Mouse (Mus musculus): ENCODE data around the gene Ctrb1.

Gene Ctrb1

DNA sequence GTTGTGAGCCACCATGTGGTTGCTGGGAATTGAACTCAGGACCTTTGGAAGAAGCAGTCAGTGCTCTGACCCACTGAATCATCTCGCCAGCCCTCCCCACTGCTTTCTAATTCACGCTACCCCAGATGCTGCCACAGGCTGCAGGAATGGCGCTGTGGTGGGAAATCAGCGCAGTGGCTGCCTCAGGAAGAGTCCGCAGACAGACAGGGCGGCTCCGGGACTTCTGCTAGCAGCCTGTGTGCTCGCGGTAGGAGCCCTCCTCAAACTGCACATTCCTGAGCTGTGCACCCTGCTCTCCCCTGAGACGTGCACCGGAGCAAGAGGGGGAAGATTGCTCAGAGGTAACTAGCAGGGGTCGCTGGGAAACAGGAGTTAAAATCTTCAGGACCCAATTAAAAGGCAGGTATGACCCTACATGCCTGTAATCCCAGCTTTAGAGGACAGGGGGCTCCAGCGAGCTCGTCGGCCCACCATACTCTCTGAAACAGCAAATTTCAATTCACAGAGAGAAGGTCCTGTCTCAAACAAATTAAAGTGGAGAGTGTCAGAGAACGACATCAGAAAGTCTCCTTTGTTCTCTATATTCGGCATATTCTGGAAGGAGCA, 10.3 kb downstream of the Ctrb1 start:
- peak; percentile 34 to 62 for DNase-seq

DNA sequence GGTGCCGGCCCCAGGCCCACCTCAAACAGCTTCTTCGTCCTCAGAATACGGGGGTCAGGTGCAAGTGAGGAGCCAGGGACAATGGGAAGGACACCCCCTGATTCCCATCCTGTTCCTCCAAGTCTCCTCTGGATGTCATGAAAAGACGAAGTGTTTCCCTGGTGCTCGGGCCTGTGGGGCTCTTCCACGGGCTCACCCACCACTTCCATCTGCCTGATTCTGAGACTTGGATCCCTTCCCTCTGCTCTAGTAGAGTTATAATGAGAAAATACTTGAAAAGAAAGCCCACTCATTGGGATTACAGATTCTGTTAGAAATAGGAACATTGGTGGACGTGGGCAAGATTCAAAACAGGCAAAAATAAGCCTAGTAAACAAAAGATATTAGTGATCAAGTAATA, 12.0 kb downstream of the Ctrb1 start:
- DNase-seq = no peak

DNA sequence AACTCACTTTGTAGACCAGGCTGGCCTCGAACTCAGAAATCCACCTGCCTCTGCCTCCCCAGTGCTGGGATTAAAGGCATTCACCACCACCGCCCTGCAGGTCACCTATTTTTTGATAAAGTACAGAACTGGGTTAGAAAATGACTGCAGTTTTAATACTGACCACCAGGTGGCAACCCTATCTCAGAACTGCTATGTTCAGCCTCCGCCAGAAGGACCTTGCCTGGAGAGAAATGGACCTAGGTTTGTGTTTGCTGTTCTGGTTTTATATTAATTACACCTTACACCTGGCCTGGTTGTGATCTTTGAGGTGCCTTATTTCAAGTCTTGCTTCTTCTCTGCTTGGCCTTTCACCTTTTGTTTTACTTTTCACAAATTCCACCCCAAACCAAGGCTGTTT, 12.7 kb downstream of the Ctrb1 start:
- peak; percentile 84 to 87 for DNase-seq

DNA sequence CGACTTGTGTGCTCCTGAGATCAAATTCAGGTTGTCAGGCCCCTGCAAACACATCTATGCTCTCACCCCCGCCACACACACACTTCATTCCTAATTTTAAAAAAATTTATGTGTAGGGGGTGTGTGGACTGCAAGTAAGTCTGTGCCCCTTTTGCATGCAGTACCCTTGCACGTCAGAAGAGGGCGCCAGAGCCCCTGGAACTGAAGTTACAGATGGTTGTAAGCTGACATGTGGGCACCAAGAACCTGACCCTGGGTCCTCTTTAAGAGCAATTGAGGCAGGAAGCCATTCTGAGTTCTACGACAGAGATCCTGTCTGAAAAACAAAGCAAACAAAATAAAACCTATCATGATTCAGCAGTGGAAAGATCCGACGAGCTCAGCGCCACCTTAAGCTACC, 14.6 kb downstream of the Ctrb1 start:
- DNase-seq = peak in 1 of 2 experiments; percentile 37

DNA sequence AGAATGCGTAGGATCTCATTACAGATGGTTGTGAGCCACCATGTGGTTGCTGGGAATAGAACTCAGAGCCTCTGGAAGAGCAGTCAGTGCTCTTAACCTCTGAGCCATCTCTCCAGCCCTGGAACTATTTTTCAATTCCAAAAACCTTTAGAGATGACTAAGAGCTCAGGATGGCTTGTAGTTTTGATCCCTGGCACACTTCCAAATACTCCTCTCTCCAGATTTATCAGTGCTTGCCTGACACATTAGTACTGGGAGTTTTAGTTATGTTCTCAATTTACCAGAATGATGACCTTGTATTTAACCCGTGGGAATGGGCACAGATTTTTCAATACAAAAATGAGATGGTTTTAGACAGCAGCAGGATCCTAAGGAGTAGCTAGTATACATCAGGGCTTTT, 24.1 kb downstream of the Ctrb1 start:
- no peak for DNase-seq

DNA sequence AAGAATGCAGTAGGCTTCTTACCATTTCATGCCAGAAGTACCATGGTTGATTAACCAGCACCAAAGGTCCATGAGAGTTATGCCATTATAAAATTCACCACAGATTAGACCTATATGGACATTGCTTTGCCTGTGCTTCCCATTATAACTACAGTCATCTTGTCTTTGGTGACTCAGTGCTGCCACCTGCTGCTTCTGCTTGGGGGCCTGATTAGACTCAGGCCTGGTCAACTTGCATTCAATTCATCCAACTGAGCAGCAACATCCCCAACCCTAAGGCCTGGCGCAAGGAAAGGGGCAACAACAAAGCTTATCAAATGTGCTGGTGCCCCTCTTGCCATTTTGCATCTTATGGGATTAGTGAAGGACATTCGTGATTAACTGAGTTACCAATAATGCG, 28.3 kb downstream of the Ctrb1 start:
- DNase-seq = peak; percentile 81 to 87

DNA sequence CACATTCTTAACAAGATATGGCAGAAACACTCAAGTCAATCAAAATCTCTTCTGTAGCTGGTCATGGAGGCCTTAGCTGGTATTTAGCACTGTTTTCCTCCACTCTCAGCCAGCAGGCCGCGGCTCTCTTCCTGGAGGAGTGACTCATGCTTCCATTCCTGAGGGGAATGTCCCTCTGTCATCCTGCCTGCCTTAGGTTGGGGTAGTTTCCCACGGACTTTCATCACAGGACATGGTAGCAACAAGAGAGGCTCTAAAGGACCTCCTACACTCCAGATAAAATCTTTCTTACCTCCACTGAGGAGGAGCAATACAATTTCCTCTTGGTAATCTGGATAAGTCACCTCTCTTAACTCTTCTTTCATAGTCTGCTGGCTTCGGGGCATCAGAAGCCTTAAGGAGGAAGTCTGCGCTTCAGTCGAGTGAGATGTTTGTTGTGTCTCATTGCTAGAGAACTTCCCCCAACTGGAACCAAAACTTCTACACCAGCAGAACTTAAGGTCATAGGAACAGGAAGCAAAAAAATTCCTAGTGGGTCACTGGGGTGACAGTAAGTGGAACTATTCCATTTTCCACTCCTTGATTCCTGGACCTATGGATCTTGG, 31.9 kb downstream of the Ctrb1 start:
- DNase-seq = no peak

DNA sequence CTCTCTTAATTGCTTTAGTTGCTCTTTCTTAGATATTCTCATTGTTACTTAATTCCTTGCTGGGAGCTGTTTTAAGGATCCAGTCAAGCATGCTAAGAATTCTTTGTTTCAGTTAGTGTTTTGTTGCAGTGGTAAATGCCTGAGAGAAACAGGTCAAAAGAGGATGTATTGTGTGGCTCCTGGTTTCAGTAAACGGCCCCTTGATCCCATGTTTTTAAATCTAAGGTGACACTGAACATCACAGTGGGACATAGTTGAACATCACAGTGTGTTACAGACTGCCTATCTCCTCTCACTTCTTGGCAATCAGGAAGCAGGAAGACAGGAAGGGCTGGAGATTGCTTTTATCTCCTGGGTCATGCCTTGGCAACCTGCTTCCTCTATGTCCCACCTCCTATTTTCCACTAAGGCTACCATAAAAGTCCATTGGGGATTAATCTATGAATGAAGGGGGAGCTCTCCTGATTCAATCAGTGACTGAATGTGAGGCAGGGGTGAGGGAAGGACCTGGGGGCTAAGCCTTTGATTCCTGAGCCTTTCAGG, 33.4 kb downstream of the Ctrb1 start:
- DNase-seq = no peak

DNA sequence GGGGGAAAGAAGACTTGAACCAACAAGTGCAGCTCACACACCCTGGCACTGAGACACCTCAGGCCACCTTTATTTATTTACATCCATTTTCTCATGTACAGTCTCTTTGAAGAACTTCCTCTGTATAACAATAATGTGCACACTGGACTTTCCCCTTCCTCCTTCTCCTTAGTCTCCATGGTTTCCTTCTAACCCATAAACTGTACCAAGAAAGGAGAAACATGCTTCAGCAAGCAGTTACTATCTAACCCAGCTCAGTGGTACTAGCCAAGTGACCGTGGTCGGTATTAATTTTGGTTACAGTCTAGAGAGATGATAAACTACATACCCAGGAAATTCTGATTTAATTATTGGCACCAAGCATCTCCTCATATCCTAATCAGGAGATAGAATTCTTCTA, 37.3 kb downstream of the Ctrb1 start:
- DNase-seq = no peak

DNA sequence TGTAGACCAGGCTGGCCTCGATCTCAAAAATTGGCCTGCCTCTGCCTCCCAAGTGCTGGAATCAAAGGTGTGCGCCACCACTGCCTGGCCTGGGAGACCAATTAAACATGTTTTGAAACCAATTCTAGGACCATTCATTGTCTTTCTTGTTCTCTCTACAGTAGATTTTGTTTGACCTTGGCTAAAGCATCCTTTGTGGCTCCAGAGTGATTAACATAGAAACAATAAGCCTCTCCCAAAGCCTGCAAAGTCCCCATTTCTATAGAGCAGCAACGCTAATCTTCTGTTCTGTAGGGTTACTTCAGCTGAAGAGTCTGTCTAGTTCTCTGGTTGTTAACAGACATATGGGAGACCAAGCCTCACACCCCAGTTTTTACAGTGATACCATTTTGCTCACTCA, 40.2 kb downstream of the Ctrb1 start:
- DNase-seq = no peak

DNA sequence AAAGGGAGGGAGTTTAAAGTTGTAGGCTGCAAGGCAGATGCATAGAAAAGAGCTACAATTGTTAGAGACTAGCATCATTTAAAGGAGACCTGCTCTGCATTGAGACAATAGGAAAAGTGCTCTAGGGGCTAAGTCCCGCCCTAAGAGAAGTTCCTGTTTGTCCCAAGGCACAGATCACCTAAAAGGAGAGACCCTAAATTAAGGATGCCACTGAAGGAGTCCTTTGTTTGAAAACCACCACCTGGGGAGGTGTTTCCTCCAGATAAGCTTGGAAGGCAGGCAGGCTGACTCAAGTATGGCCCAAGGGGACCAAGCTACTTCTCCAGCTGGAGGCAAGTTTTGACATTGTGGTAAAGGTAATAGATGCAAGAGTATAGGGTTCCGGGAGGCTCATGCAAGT, 42.0 kb downstream of the Ctrb1 start:
- no peak for DNase-seq

DNA sequence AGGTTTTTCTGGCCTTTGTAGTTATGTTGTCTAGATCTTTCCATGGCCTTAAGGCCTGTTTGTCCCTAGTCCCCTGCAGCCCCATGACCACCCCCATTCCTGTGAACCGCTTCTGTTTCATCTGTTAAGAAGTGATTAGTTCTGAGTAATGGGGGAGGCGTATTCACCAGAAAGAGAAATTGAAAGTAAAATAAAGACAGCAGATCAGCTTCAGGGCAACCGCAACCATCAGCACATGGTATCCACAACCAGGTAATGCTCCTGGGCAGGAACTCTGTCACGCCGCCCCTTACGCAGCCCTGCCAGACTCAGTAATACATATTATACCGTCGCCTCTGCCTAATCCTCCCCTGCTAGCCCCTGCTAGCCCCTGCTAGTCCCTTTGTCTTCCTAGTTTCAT, 45.1 kb downstream of the Ctrb1 start:
- no peak for DNase-seq

DNA sequence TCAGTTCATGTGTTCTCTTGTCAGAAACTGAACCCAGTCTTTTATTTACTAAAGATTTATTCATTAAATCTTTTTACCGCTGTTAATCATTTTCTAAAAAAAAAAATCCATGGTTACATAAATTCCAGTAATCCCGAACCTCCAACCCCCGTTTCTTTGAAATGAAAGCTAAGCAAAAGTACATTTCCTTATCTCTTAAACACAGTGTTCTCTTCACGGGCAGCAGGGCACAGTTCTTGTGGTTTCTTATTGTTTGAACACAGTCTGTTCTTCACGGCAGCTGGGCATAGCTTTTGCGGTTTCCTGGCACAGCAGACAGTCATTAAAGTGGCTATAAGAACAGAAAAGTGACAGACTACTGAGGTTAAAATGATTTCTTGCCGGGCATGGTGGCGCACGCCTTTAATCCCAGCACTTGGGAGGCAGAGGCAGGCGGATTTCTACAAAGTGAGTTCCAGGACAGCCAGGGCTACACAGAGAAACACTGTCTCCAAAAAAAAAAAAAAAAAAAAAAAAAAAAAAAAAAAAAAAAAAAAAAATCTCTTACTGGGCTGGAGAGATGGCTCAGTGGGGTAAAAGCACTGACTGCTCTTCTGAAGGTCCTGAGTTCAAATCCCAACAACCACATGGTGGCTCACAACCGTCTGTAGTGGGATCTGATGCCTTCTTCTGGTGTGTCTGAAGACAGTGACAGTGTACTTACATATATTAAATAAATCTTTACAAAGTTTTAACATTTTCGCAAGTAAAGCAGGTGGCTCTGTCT, 46.3 kb downstream of the Ctrb1 start:
- DNase-seq = peak in 1 of 2 experiments; percentile 4

DNA sequence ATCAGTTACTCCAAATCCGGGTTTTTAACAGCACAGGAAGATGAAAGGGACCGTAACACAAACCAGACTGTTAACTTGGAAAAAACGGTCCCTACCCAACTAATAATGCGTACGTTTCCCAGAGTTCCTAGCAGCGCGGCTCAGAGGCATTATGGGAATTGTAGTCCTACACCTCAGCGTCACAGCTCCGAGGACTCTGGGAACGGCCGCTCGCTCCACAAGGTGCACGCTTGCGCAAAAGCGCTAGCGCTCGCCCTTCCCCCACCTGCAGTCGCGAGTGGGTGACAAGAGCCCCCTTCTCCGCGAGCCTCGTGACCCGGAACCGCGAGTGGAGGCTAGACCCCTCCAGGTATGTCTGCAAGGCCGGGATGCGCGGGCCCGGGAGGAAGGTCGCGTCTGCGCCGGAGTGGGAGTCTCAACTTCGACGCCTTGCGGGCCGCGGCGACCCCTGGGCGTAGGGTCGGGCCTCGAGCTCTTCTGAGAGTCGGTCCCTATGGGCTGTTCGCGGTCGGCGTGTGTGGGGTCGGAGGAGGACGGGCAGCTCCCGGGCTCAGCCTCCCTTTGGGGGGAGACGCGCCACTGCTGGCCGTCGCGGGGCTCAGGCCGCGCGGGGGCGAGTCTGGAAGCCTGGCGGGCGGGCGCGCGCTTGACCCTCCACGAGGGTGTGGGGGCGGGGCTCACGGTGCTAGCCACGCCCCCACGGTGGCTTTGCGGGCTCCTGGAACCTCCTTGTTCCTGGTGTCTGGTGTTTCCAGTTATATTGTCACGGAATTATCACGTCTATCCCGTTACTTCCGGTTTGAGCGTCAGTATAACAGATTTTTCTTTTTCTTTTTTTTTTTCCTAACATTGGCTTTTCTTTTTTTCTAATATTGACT, 47.3 kb downstream of the Ctrb1 start, which contains the start of gene Zfp1:
TSS of gene Zfp1 (plus strand) at position 138 of the 878 bp plus-strand sequence.
- DNase-seq = peak; percentile 95 to 96

DNA sequence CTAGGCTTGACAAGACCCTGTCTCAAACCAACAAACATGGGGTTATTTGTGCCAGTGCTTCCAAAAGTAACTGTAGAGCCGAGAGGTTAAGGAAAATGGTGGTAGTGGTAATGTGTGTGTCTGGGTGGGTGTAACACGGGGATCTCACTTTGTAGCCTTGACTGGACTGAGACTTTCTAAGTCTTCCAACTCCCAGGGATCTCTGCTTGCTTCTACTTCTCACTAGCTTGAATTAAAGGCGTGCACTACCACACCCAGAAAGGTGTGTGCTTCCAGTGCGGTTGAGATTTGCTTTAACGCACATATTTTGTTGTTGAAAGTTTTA, 47.9 kb downstream of the Ctrb1 start:
- no peak for DNase-seq

DNA sequence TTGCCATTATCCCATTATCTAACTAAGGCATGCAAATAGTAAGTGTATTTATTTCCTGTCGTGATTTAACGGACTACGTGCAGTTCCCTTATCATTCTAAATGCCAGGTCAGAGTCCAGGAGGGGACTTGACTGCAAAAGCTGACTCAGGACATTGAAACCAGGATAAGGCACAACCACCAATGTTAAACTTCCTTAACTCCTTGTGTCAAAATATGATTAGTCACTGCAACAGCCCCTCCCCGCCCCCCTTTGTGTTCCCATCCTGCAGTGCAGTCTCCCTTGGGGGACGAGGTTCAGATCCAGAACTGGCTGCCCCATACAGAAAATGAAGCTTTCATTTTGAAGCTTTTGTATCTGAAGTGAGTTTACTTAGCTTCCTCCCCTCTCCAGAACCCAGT, 48.3 kb downstream of the Ctrb1 start:
- peak in 1 of 2 experiments; percentile 13 for DNase-seq

DNA sequence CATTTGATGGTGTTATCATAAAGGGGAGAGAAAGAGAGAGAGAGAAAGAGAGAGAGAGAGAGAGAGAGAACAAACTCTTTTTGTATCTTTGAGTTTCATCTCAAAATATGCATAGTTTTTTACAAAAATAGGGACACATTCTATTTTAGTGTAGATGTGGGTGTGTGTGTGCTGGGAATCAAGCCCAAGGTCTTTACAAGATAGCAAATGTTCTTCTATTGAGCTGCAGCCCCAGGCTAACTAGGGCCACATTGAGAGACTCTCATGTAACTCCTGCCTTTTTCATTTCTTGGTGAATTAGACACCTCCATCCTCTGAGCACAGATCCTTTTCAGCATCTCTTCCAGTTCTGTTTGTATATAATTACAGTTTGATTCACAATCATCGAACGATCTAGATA, 49.7 kb downstream of the Ctrb1 start:
- no peak for DNase-seq

DNA sequence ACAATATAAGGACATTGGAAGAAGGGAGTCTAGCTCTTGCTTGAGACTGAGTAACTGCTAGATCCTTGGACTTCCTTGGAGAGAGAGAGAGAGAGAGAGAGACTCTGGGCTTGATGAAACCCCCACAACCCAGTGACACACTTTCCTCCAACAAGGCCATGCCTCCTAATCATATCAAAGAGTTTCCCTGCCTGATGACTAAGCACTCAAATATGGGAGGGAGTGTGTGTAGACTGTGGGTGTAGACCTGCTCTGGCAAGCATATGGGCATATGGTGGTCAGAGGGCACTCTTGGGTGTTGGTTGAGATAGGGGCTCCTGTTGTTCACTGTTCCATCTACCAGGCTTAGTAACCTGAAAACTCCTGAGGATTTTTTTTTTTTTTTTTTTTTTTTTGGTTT, 52.7 kb downstream of the Ctrb1 start:
- no peak for DNase-seq
